Mouse (Mus musculus): ENCODE data around the gene Plin3. TPM values are rescaled to one million over a fixed set of nuclear protein-coding genes. Genes with fewer than 3 reads are reported as not detected.

Plin3 gene
- polyA plus RNA-seq, 2 experiments: 9.2 to 24.2 TPM

- DNase-seq (ENCODE audit: low read depth in 3 of 3, low spot score in 3 of 3): no peak
- peak overlapping the region in 1 of 2 experiments; percentile 80; a peak in 2 of 4 replicates for H3K4me3 ChIP-seq (ENCODE audit: insufficient read depth in 1 of 2, low read depth in 2 of 2, low read length in 2 of 2)
- peak overlapping the region; percentile 81 for H3K27ac ChIP-seq
- no peaks in the 10 kb centered on the region; the same call in 1 of the 2 replicates for H3K27me3 ChIP-seq (ENCODE audit: control insufficient read depth, insufficient read depth, low read length)
- peaks cover 16 to 26% of the 10 kb centered on the region in 2 experiments for H3K4me1 ChIP-seq (replicated peaks; ENCODE audit: control insufficient read depth in 2 of 2, insufficient read depth in 2 of 2, low read length in 1 of 2)
- H3K9me3 ChIP-seq (ENCODE audit: control insufficient read depth, low read length): no peaks in the 10 kb centered on the region
- H3K36me3 ChIP-seq (replicated peaks; ENCODE audit: control insufficient read depth, insufficient read depth, low read depth): peaks cover 27% of the 10 kb centered on the region
- peak overlapping the region; percentile 88 for H3K4me2 ChIP-seq (ENCODE audit: low read depth)
- no peak for TF ChIP-seq EP300 (IDR thresholded peaks at IDR 0.05; ENCODE audit: low read depth)
- no peak for TF ChIP-seq CTCF (IDR thresholded peaks at IDR 0.05; ENCODE audit: low read depth)
- peak overlapping the region; percentile 75 for H3K9ac ChIP-seq (replicated peaks)
- 46% methylated on average over 13 of the region's 13 CpGs for WGBS (ENCODE audit: insufficient replicate concordance)
- peak; percentile 14 for ATAC-seq (ENCODE audit: insufficient read depth)
These were observed 9.8 kb upstream of the Plin3 start for GRCm38 (mm10) chr17:56302363-56302996.

GRCm38 (mm10) chr17:56300186-56300585 is 7.5 kb upstream of the Plin3 start, which contains the start of gene Arrdc5:
Gene Arrdc5, minus strand, starts transcription at chr17:56300286.
- no peak within 1 kb of the TSS for H3K27ac ChIP-seq
- ATAC-seq (ENCODE audit: insufficient read depth) (no peak), DNase-seq (ENCODE audit: low read depth in 3 of 3, low spot score in 3 of 3) (no peak)
- H3K4me1 ChIP-seq (replicated peaks; ENCODE audit: control insufficient read depth in 2 of 2, insufficient read depth in 2 of 2, low read length in 1 of 2): peaks cover 11 to 14% of the 10 kb centered on the region in 2 experiments
- H3K27me3 ChIP-seq (ENCODE audit: control insufficient read depth, insufficient read depth, low read length): no peaks in the 10 kb centered on the region; the same call in 1 of the 2 replicates
- no peaks in the 10 kb centered on the region for H3K9me3 ChIP-seq (ENCODE audit: control insufficient read depth, low read length)
- no peak within 1 kb of the TSS for H3K4me3 ChIP-seq (ENCODE audit: insufficient read depth in 1 of 2, low read depth in 2 of 2, low read length in 2 of 2)
- no peak within 1 kb of the TSS for H3K9ac ChIP-seq (replicated peaks)
- H3K36me3 ChIP-seq (replicated peaks; ENCODE audit: control insufficient read depth, insufficient read depth, low read depth): peaks cover 5% of the 10 kb centered on the region
- TF ChIP-seq EP300 (IDR thresholded peaks at IDR 0.05; ENCODE audit: low read depth) (no peak), CTCF (IDR thresholded peaks at IDR 0.05; ENCODE audit: low read depth) (no peak)
- 77% methylated on average over 9 of the region's 9 CpGs for WGBS (ENCODE audit: insufficient replicate concordance)
- H3K4me2 ChIP-seq (ENCODE audit: low read depth): no peak within 1 kb of the TSS

GRCm38 (mm10) chr17:56298238-56298637 is 5.6 kb upstream of the Plin3 start:
- Histone ChIP-seq H3K27ac (no peak overlapping the region), H3K9me3 (ENCODE audit: control insufficient read depth, low read length) (no peaks in the 10 kb centered on the region), H3K27me3 (ENCODE audit: control insufficient read depth, insufficient read depth, low read length) (no peaks in the 10 kb centered on the region; the same call in 1 of the 2 replicates), H3K36me3 (replicated peaks; ENCODE audit: control insufficient read depth, insufficient read depth, low read depth) (no peaks in the 10 kb centered on the region), H3K4me3 (ENCODE audit: insufficient read depth in 1 of 2, low read depth in 2 of 2, low read length in 2 of 2) (no peak overlapping the region), H3K4me1 (replicated peaks; ENCODE audit: control insufficient read depth in 2 of 2, insufficient read depth in 2 of 2, low read length in 1 of 2) (peaks cover 9 to 11% of the 10 kb centered on the region in 2 experiments), H3K9ac (replicated peaks) (no peak overlapping the region), H3K4me2 (ENCODE audit: low read depth) (no peak overlapping the region)
- TF ChIP-seq CTCF (IDR thresholded peaks at IDR 0.05; ENCODE audit: low read depth) (no peak), EP300 (IDR thresholded peaks at IDR 0.05; ENCODE audit: low read depth) (no peak)
- WGBS (ENCODE audit: insufficient replicate concordance): 82% methylated on average over 1 of the region's 1 CpGs
- ATAC-seq (ENCODE audit: insufficient read depth): no peak
- no peak for DNase-seq (ENCODE audit: low read depth in 3 of 3, low spot score in 3 of 3)

GRCm38 (mm10) chr17:56296201-56296600 is 3.5 kb upstream of the Plin3 start:
- H3K27ac ChIP-seq: no peak overlapping the region

DNA sequence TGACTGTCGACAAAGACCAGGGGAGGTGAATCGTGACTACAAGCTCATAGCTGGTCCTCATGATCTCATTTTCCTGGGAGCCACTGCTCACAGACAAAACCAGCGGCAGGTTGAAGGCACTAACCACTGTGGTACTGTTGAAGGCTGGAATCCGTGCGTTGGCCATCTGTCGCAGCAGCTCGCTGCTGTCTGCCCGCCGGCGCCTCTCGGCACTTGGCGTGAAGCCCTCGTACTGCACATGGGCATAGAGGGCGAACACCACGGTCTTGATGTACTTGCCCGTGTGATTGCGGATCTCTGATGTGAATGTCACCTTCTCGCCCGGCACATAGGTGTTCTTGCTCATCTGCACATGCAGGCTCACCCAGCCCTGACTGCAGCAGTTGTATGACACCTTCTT is 1.6 kb upstream of the Plin3 start:
- Histone ChIP-seq H3K4me2 (ENCODE audit: low read depth) (no peak overlapping the region), H3K27me3 (ENCODE audit: control insufficient read depth, insufficient read depth, low read length) (no peaks in the 10 kb centered on the region; the same call in 1 of the 2 replicates), H3K4me1 (replicated peaks; ENCODE audit: control insufficient read depth in 2 of 2, insufficient read depth in 2 of 2, low read length in 1 of 2) (peaks cover 15 to 23% of the 10 kb centered on the region in 2 experiments), H3K27ac (no peak overlapping the region), H3K4me3 (ENCODE audit: insufficient read depth in 1 of 2, low read depth in 2 of 2, low read length in 2 of 2) (no peak overlapping the region), H3K9me3 (ENCODE audit: control insufficient read depth, low read length) (no peaks in the 10 kb centered on the region), H3K9ac (replicated peaks) (no peak overlapping the region), H3K36me3 (replicated peaks; ENCODE audit: control insufficient read depth, insufficient read depth, low read depth) (no peaks in the 10 kb centered on the region)
- DNase-seq (ENCODE audit: low read depth in 3 of 3, low spot score in 3 of 3) (no peak), ATAC-seq (ENCODE audit: insufficient read depth) (no peak)
- WGBS (ENCODE audit: insufficient replicate concordance): 84% methylated on average over 19 of the region's 19 CpGs
- TF ChIP-seq CTCF (IDR thresholded peaks at IDR 0.05; ENCODE audit: low read depth) (no peak), EP300 (IDR thresholded peaks at IDR 0.05; ENCODE audit: low read depth) (no peak)

More at GRCm38 (mm10) chr17:56296201-56296600, 3.5 kb upstream of the Plin3 start:
- WGBS (ENCODE audit: insufficient replicate concordance): 31% methylated on average over 1 of the region's 1 CpGs
- H3K4me1 ChIP-seq (replicated peaks; ENCODE audit: control insufficient read depth in 2 of 2, insufficient read depth in 2 of 2, low read length in 1 of 2): peaks cover 4 to 6% of the 10 kb centered on the region in 2 experiments; a peak in 3 of 4 replicates
- no peak overlapping the region for H3K4me2 ChIP-seq (ENCODE audit: low read depth)
- ATAC-seq (ENCODE audit: insufficient read depth) (no peak), DNase-seq (ENCODE audit: low read depth in 3 of 3, low spot score in 3 of 3) (no peak)
- no peaks in the 10 kb centered on the region for H3K9me3 ChIP-seq (ENCODE audit: control insufficient read depth, low read length)
- no peaks in the 10 kb centered on the region for H3K36me3 ChIP-seq (replicated peaks; ENCODE audit: control insufficient read depth, insufficient read depth, low read depth)
- H3K27me3 ChIP-seq (ENCODE audit: control insufficient read depth, insufficient read depth, low read length): no peaks in the 10 kb centered on the region; the same call in 1 of the 2 replicates
- TF ChIP-seq CTCF (IDR thresholded peaks at IDR 0.05; ENCODE audit: low read depth): no peak
- no peak for TF ChIP-seq EP300 (IDR thresholded peaks at IDR 0.05; ENCODE audit: low read depth)
- H3K4me3 ChIP-seq (ENCODE audit: insufficient read depth in 1 of 2, low read depth in 2 of 2, low read length in 2 of 2): no peak overlapping the region
- no peak overlapping the region for H3K9ac ChIP-seq (replicated peaks)
